Mouse (Mus musculus) embryonic facial prominence, embryonic 11.5 days (tissue): ENCODE data around the gene Erc2. TPM values are rescaled to one million over a fixed set of nuclear protein-coding genes. Genes with fewer than 3 reads are reported as not detected.

ENCODE experiments used
- ATAC-seq: fragments of 200-750 bp; cut with Nextera tagmentation; replicated peaks from 2 replicates; pipeline ENCODE4 v1.8.0; 2017; ENCODE audit warnings: low read depth; ENCODE audit not compliant: insufficient number of reproducible peaks, low FRiP score, low TSS enrichment
- DNase-seq: peaks from one replicate; pipeline ENCODE4 v3.0.0-alpha.2; 2015; ENCODE audit warnings: low spot score
- H3K27ac ChIP-seq: fragments of 300-500 bp; sonication (generic); replicated peaks from 2 replicates; pipeline ENCODE4 v1.5.1; 2014; ENCODE audit warnings: mild to moderate bottlenecking, low read depth, low read length, control low read depth
- H3K27me3 ChIP-seq: fragments of 300-500 bp; sonication (generic); 2 replicates; pipeline ENCODE4 v1.6.1; 2014; ENCODE audit warnings: mild to moderate bottlenecking, low read length, moderate library complexity, mixed read lengths; ENCODE audit not compliant: control insufficient read depth, insufficient read depth
- H3K36me3 ChIP-seq: fragments of 300-500 bp; sonication (generic); replicated peaks from 2 replicates; pipeline ENCODE4 v1.6.1; 2014; ENCODE audit warnings: low read depth, mild to moderate bottlenecking, low read length, moderate library complexity, mixed read lengths; ENCODE audit not compliant: control insufficient read depth, insufficient read depth
- H3K4me1 ChIP-seq: fragments of 300-500 bp; sonication (generic); 2 replicates; pipeline ENCODE4 v1.6.1; 2014; ENCODE audit warnings: low read length, mixed read lengths; ENCODE audit not compliant: control insufficient read depth, insufficient read depth
- H3K4me2 ChIP-seq: fragments of 300-500 bp; sonication (generic); 2 replicates; pipeline ENCODE4 v1.6.1; 2014; ENCODE audit warnings: low read depth, mild to moderate bottlenecking, control low read depth, low read length, moderate library complexity
- H3K4me3 ChIP-seq: fragments of 300-500 bp; sonication (generic); 2 replicates; pipeline ENCODE4 v1.5.1; 2014; ENCODE audit warnings: low read depth, low read length, control low read depth
- H3K9ac ChIP-seq: fragments of 300-500 bp; sonication (generic); replicated peaks from 2 replicates; pipeline ENCODE4 v1.6.1; 2014; ENCODE audit warnings: mild to moderate bottlenecking, control low read depth, low read length
- H3K9me3 ChIP-seq: fragments of 300-500 bp; sonication (generic); replicated peaks from 2 replicates; pipeline ENCODE4 v1.6.1; 2016; ENCODE audit warnings: mild to moderate bottlenecking, low read length, inconsistent platforms, mixed read lengths; ENCODE audit not compliant: control insufficient read depth
- WGBS: fragments of 180-500 bp; shearing (Covaris S2); extraction: QIAGEN DNeasy Blood & Tissue Kit; methylation state at CpG from one replicate; pipeline ENCODE4 v1.1.7; 2014; 5-methylcytosine and 5-hydroxymethylcytosine counted together
- polyA plus RNA-seq: library from polyadenylated mRNA; unstranded; fragments of >200 nt; fragmentation: Nextera tagmentation; extraction: Ambion mirVana; gene quantifications from 2 replicates; pipeline ENCODE4 v1.2.1, GENCODE M21; 2014

The Erc2 gene
- polyA plus RNA-seq, 1 experiment from 2014 or later, result 5.2 TPM

GRCm38 (mm10) chr14:28301251-28301650 lies 679.0 kb downstream of the Erc2 start:
- ATAC-seq, result no peak
- no peak overlapping the region for H3K27ac ChIP-seq
- no peak for DNase-seq
- no peaks in the 10 kb centered on the region for H3K4me1 ChIP-seq
- H3K9ac ChIP-seq, result no peak overlapping the region
- H3K4me2 ChIP-seq, result no peak overlapping the region
- H3K4me3 ChIP-seq, result no peak overlapping the region
- no peaks in the 10 kb centered on the region for H3K9me3 ChIP-seq
- H3K36me3 ChIP-seq, result no peaks in the 10 kb centered on the region
- H3K27me3 ChIP-seq, result no peaks in the 10 kb centered on the region
- 53% methylated on average over 5 of the region's 5 CpGs for WGBS

- Histone ChIP-seq H3K27ac (no peak overlapping the region), H3K9me3 (no peaks in the 10 kb centered on the region), H3K27me3 (no peaks in the 10 kb centered on the region), H3K4me1 (no peaks in the 10 kb centered on the region), H3K9ac (no peak overlapping the region), H3K36me3 (no peaks in the 10 kb centered on the region), H3K4me3 (no peak overlapping the region), H3K4me2 (no peak overlapping the region)
- ATAC-seq (no peak), DNase-seq (no peak)
- 75% methylated on average over 5 of the region's 5 CpGs for WGBS
These were observed 681.9 kb downstream of the Erc2 start for GRCm38 (mm10) chr14:28304131-28304530.

GRCm38 (mm10) chr14:28308661-28309060 lies 686.4 kb downstream of the Erc2 start:
- ATAC-seq (no peak), DNase-seq (no peak)
- WGBS, result 88% methylated on average over 1 of the region's 1 CpGs
- no peak overlapping the region for H3K4me3 ChIP-seq
- H3K9ac ChIP-seq, result no peak overlapping the region
- H3K27me3 ChIP-seq, result no peaks in the 10 kb centered on the region
- no peaks in the 10 kb centered on the region for H3K9me3 ChIP-seq
- no peaks in the 10 kb centered on the region for H3K4me1 ChIP-seq
- no peaks in the 10 kb centered on the region for H3K36me3 ChIP-seq
- H3K4me2 ChIP-seq, result no peak overlapping the region
- H3K27ac ChIP-seq, result no peak overlapping the region

GRCm38 (mm10) chr14:28316851-28317250 lies 694.6 kb downstream of the Erc2 start:
- H3K4me2 ChIP-seq, result no peak overlapping the region
- H3K4me1 ChIP-seq, result no peaks in the 10 kb centered on the region
- WGBS, result 74% methylated on average over 7 of the region's 7 CpGs
- DNase-seq, result peak; percentile 20
- no peaks in the 10 kb centered on the region for H3K36me3 ChIP-seq
- no peaks in the 10 kb centered on the region for H3K27me3 ChIP-seq
- no peak overlapping the region for H3K9ac ChIP-seq
- no peaks in the 10 kb centered on the region for H3K9me3 ChIP-seq
- H3K27ac ChIP-seq, result no peak overlapping the region
- ATAC-seq, result no peak
- no peak overlapping the region for H3K4me3 ChIP-seq

- Histone ChIP-seq H3K4me1 (no peaks in the 10 kb centered on the region), H3K4me2 (no peak overlapping the region), H3K9me3 (no peaks in the 10 kb centered on the region), H3K4me3 (no peak overlapping the region), H3K27ac (no peak overlapping the region), H3K9ac (no peak overlapping the region), H3K27me3 (no peaks in the 10 kb centered on the region), H3K36me3 (no peaks in the 10 kb centered on the region)
- ATAC-seq (no peak), DNase-seq (no peak)
- 87% methylated on average over 5 of the region's 5 CpGs for WGBS
These were observed 699.8 kb downstream of the Erc2 start for GRCm38 (mm10) chr14:28321916-28322534.

- no peak for ATAC-seq
- no peak overlapping the region for H3K4me3 ChIP-seq
- H3K4me2 ChIP-seq, result no peak overlapping the region
- H3K27ac ChIP-seq, result no peak overlapping the region
- 77% methylated on average over 2 of the region's 2 CpGs for WGBS
- no peak for DNase-seq
- no peaks in the 10 kb centered on the region for H3K4me1 ChIP-seq
- no peak overlapping the region for H3K9ac ChIP-seq
- H3K27me3 ChIP-seq, result no peaks in the 10 kb centered on the region
- H3K9me3 ChIP-seq, result no peaks in the 10 kb centered on the region
- no peaks in the 10 kb centered on the region for H3K36me3 ChIP-seq
These were observed 701.0 kb downstream of the Erc2 start for GRCm38 (mm10) chr14:28323243-28323642.

- DNase-seq (no peak), ATAC-seq (no peak)
- no peak overlapping the region for H3K9ac ChIP-seq
- H3K9me3 ChIP-seq, result no peaks in the 10 kb centered on the region
- H3K27ac ChIP-seq, result no peak overlapping the region
- H3K4me3 ChIP-seq, result no peak overlapping the region
- no peaks in the 10 kb centered on the region for H3K36me3 ChIP-seq
- H3K27me3 ChIP-seq, result no peaks in the 10 kb centered on the region
- WGBS, result 79% methylated on average over 2 of the region's 2 CpGs
- no peak overlapping the region for H3K4me2 ChIP-seq
- no peaks in the 10 kb centered on the region for H3K4me1 ChIP-seq
These were observed 701.5 kb downstream of the Erc2 start for GRCm38 (mm10) chr14:28323727-28324126.

- H3K27ac ChIP-seq, result no peak overlapping the region
- no peaks in the 10 kb centered on the region for H3K36me3 ChIP-seq
- no peaks in the 10 kb centered on the region for H3K4me1 ChIP-seq
- H3K9me3 ChIP-seq, result no peaks in the 10 kb centered on the region
- no peak overlapping the region for H3K4me3 ChIP-seq
- ATAC-seq, result no peak
- H3K9ac ChIP-seq, result no peak overlapping the region
- 84% methylated on average over 7 of the region's 7 CpGs for WGBS
- DNase-seq, result no peak
- no peak overlapping the region for H3K4me2 ChIP-seq
- no peaks in the 10 kb centered on the region for H3K27me3 ChIP-seq
These were observed 704.2 kb downstream of the Erc2 start for GRCm38 (mm10) chr14:28326456-28326855.
